Mouse (Mus musculus): ENCODE data around the gene Cep41.
A peak's percentile ranks its signal among the peaks of the same experiment; 100 is the strongest.

Gene Cep41

DNA sequence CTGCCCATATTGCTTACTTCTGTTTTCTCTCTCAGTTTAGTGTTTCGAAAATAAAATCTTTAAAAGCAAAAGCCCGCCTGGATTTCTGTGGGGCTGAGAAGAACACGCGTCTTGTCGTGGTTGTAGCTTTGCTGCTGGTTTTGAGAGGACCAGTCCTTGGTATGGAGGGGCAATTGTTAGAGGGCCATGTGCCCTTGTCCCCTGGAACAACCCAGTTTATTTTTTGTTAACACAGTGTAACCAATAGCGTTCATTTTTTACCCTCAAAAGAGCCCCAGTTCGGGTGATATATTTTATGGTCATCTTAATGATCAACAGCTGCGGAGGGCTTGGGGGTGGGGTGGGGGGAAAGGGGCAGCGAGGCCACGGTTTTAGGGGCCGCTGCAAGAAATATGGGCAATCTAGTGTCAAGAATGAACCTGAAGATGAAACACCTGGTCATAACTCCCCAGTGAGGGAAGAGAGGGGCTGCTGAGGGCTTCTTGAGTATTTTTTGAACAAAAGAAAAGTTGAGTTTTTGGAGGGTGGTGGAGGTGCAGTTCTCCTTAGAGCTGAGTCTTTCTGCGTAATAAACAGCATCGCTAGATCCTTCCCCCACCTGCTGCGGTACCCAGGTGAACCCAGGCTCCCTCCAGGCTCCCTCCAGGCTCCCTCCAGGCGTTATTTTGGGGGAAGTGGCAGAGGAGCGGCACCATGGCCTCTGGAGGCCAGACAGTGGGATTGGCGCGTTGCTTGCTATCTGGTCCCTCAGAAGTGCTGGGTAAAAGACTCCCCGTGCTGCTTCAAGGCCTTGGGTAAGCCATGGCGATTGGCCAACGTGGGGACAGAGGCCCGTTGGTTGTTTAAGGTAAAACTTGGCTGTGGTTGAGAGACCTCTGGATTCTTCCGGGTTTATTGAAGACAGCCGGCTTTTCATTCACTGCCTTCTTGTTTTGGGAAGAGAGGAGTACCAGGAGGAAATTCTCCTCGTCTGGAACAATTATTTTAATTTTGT is 17.1 kb upstream of the Cep41 start:
- ATAC-seq (ENCODE audit: low TSS enrichment): no peak

DNA sequence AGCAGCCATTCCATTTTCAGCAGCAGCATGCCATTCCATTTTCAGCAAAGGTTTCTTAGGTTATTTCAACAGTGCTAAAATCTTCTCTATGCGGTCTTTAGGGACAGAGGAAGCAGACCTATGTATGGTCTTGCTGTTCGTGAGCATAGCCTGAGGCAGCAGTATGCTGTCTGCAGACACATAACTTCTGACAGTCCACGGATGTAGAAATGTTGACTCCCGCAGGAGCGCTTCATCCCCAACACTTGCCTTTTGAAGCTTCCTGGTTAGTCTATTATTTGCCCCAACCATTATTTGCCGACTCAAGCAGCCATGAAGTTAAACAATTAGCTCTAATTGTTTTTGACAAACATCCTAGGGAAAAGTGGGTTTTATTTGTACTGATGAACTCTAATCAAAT is 15.6 kb upstream of the Cep41 start:
- ATAC-seq (ENCODE audit: low TSS enrichment): no peak

DNA sequence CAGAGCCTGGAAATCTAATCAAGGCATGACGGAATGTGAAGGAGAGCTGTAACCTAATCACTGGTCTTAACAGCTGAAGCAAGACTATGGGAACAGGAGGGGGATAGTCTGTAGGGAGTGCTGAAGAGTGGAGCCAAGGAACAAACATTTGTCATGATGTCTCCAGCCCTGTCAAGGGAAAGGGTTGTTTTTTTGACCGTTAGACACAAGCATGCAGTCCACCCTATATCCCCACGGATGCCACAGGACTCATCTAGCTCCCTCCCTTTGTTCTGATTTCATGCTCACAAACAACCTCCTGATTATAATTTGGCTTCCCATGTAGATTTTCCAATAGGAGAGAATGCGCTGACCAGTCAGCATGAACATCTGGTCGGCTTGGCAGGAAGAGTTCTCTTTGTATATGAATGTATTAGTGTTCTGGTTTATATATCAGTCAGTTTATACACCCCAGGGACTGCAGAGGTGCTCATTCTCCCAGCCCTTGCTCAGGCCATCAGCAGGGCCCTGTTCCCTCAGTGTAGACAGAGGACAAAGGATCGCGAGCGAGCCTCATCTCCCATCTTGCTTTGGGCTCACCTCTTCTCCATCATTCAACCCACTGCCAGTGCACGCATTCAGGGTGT is 10.5 kb upstream of the Cep41 start:
- ATAC-seq (ENCODE audit: low TSS enrichment): no peak

DNA sequence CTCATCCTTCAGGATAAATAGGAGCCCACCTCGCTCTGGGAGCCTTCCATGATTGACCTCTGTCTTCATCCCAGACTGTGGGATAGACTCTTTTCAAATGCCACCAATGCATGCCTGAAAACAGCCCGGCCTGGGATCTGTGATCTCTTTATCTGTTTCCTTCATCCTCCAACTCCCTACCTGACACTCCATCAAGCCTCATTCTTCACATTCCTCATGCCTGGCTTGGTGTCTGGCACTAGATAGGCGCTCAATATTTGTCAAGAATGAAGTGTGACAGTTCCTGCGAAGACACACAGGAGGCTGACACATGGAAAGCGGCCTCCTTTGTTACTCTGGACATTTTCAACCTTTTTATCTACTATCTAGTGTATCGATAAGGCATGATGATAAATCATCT is 9.9 kb upstream of the Cep41 start:
- no peak for ATAC-seq (ENCODE audit: low TSS enrichment)

DNA sequence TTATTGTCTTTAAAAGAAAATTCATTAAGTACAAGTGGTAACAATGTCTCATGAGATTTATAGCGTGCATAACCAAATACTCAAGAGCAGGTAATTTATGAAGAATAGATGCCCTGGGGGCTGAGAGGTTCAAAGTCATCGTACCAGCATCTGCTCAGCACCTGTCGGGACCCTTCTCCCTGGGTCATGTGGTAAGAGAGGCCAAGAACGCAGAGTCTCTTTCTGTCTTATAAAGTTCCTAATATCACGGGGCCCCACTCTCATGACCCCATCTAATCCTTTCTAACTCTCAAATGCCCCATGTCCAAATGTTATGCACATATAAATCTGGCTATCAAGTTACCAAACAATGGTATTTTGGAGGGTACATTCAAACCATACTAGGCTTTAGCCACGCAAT is 9.3 kb upstream of the Cep41 start:
- ATAC-seq (ENCODE audit: low TSS enrichment): no peak

DNA sequence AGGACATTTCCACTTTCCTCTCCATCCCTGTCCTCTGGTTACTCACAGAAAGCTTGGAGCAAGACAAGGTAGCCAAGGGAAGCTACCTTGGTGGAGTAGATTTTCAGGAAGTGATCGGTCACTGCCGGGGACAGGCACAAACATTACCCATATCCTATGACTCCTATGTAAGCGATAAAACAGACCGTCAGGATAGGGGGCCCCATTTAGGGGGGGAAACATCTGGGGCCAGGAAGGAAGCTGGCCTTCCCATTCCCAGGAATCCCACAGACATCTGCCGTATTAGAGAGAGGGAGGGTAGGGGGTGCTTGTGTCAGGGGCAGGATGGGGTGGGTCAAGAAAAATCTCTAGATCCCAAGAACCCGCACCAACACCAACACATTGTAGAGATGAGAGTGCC is 6.6 kb upstream of the Cep41 start:
- ATAC-seq (ENCODE audit: low TSS enrichment): no peak

DNA sequence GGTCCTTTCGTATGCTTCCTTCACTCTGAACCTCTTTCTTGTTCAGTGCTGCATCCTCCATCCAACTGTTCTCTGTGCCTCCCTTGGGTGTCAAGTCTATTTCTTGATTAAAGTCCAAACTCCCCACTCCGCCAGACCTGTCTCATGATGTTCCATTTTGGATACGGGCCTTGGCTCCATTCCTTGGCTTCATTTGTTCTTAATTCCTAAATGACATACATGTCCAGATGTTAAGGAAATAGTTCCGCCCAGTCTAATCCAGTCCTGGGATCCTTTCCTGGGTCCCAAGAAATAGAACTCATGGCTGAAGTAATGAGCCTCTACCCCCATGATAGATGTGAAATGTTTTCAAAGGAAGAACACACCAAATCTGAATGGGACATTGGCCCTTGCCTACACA is 4.5 kb upstream of the Cep41 start:
- no peak for ATAC-seq (ENCODE audit: low TSS enrichment)

DNA sequence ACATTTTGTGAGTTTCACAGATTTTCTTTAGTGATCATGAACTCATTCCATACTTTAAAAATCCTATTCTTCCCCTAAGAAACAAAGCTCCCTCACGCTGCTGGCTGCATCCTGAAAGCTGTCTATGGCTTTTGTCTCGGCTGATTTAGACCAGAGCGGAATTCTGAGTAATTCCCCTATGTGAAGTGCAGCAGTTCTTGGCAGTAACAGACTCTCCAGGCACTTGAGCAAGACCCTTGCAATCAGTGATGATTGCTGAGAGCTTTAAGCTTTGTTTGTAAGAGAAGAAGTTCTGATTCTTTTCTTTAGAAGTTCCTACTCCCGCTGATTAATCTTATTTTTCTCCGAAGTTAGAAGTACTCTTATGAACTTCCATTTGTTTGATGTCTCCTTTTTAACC is 3.9 kb upstream of the Cep41 start:
- no peak for ATAC-seq (ENCODE audit: low TSS enrichment)

DNA sequence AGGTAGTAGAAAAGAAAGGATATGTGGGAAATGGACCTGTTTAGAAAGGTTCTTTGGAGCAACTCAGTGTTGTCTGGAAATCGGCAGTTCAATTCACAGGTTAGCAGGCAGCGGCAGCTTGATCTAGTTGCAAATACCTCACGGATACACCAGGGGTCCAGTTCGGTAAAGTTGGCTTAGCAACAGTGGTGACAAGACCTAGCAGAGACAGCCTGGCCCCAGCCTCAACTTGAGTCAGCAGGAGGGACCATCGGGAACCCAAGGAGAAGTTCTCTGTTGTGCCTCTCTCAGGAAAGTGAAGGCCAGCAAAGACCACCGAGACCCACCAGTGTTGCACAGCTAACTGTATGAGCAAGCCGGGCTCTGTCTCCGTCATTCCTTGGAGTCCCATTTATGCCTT is 1.6 kb upstream of the Cep41 start:
- ATAC-seq (ENCODE audit: low TSS enrichment): no peak

DNA sequence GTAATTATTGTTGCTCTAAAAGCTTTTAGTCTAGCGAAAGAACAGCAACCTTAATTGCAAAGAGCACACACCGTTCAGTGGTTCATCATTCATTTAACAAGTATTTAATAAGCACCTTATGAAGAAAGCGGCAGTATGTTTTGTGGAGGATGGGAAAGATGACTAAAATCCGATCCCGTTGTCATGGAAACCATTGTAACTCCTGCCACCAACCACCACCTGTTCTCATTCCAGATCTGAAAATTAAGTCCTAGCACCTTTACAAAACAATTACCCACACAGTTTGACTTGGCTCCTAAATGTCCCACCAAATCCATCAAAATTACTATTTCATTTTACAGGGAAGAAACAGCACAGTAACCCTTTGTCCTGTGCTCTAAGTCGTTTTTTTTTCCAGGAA is 660 bp upstream of the Cep41 start:
- ATAC-seq (ENCODE audit: low TSS enrichment): no peak

DNA sequence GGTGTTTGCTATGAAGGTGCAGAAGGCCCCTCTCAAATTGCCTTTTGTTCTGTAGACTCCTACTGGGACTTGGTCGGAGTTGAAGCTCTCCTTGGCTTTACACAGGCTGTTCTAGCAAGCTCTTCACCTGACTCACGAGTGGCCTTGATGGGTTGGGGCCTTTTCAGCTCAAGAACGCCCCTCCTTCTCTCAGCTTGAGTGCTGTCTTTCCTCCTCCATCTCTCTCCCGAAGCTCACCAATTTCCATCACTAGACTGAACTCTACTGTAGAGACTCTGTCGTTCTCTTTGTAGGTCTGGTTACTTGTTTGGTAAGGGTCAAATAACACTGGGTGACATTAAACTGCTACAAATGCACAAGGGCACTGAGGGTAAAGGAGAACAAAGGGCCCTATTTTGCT is 723 bp downstream of the Cep41 start:
- ATAC-seq (ENCODE audit: low TSS enrichment): 0 out of 2 replicates have a peak, but pooled peaks have one; percentile 1

DNA sequence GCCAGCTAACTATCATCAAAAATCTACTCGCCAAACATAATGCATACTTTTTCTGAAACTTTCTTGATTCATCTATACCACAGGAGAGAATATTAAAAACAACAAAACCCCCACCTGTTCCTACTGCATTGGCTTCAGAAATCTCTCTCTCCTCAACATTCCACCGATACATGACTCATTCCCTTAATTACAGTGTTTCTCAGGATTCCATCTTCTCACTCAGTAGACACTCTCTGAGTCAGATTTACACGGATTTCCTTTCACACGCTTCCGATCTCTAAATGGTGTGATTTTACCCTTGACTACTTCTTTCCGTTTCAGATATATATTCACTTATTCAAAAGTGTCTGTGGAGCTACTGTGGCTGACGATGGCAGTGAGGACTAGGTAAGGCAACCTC is 6.4 kb downstream of the Cep41 start:
- ATAC-seq (ENCODE audit: low TSS enrichment): peak; percentile 70

DNA sequence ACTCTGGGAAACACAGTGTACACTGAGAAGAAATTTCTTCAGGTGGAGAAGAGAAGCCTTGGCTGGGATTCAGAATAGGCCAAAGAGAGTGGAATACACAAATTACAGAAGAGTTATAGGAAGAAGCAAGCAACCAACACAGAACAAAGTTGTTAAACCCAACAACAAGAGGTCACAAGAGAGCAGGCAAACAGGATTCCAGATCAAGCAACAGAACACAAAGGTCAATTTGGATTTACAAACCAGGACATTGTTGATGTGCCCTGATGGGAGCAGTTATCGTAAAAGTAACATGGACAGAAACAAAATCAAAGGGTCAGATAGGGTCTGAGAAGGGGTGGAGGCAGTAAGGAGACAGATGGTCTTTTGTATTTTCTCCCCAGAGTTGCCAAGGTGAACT is 9.0 kb downstream of the Cep41 start:
- no peak for ATAC-seq (ENCODE audit: low TSS enrichment)

DNA sequence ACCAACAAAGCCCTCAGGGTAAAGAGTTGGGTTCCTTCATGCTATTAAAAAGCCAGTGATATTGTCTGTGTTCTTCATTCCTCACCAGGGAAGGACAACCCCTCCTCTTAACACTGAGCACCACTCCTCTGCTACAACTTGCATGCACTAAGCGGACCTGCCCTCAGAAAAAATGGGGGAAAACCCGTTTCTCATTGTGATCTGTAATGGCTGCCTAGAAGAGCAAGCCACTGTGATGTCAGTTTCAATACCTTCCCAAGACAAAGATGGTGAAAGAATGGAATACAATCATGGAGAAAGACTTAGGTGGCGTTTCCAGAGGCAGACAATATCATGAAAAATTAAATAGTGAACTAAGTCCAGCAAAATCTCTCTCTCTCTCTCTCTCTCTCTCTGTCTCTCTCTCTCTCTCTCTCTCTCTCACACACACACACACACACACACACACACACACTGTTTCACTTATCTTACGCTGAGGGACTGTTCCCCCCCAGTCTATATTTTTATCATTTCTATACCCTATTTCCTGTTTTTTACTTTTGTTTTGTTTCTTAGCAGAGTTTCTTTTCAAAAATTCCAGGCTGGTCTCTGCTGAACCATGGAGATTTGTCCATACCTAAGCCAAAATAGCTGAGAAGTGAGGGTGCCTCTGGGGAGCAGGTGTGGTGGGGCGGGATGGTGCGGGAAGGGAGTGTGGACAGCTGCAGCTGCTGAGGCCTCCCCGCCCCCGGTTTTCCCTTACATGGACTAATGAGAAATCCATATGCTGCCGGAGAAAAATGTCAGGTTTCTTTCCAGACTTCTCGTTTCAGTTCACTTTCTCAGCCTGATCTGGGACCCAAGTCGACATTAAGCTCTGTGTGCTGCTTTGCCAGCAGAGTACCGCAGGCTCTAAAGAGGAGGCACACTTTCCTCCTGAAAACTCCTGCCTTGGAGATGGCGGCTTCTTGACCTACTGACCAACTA is 11.3 kb downstream of the Cep41 start:
- ATAC-seq (ENCODE audit: low TSS enrichment): peak; percentile 72

DNA sequence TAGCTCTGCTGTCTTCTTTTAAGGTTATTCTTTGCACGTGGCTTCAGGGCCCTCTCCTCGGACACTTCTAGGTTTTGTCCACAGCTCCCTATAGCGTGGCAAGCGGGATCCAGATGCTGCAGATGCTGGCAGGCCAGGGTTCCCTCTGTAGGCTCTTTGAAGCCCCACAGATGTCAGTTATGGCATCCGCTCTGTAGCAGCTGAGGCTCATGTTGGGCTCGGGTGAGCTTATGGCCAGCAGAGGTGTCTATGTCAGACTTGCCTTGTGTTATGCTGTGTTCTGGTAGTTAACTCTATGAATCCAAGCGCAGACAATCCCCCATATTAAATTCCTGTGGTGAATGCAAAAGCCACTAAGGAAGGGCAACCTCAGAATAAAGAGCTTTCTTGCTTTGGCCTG is 13.1 kb downstream of the Cep41 start:
- no peak for ATAC-seq (ENCODE audit: low TSS enrichment)

DNA sequence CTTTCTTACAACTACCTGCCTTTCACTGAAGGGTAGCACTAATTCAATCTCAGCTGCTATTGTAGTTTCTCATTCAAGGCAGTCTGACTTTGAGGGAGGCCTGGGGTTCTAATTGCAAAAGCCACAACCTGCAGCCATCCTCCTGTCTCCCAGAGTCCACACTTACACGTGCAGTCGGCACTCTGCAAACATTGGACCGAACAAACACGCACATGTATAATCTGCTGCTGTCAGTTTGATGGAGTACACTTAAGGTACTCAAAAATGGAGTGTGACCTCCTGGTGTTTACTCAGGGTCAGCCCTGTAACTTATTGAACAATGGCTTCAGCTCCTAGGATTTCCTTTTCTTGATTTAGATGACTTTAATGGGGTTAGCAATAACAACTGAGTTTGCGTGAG is 14.0 kb downstream of the Cep41 start:
- no peak for ATAC-seq (ENCODE audit: low TSS enrichment)

DNA sequence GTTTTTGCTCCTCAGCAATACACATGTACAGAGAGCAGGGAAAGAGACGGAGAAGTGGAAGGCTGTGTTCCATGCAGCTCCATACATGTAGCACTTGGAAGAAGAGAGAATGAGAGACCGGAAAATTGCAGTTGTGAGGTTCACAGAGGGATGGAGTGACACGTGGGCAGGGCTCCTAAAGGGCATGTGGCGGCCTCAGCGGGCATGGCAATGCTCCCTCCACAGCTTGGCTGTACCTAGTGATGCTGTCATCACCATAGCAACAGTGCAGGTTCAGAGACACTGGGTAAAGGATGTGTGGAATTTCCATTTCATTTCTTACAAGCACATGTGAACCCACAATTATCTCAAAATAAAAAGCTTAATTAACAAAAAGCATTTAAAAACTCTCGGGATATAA is 15.1 kb downstream of the Cep41 start:
- ATAC-seq (ENCODE audit: low TSS enrichment): no peak

DNA sequence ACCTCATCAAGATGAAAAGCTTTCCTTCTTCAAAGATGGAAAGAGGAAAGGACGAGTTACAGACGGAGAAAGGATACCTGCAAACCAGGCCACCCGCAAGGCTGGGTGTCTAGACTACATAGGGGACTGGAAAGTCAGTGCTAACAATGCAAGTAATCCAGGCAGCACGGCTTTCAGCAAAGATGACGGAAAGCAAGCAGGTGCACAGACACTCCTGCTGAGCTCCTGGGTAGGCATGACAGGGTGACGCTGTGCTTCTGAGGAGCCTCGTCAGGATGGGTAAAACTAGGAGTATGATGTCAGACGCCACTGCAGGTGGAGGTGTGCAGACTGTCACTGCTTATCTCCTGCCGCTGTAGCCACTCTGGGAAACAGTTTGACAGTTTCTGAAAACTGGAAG is 16.0 kb downstream of the Cep41 start:
- ATAC-seq (ENCODE audit: low TSS enrichment): no peak

DNA sequence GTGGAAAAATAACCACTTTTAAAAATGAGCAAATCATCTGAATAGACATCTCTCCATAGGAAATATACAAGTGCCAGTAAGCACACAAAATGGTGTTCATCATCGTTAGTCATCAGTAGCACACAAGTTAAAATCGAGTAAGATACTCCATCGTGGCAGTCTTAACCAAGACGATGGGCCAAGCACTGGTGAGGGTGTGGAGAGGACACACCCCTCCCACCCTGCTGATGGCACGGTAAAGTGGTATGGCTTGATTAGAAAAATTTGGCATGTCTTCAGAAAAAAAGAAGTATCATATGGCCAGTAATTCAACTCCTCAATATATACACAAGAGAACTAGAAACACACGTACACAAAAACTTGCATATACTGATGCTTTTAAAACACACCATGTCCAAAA is 17.0 kb downstream of the Cep41 start:
- ATAC-seq (ENCODE audit: low TSS enrichment): no peak

DNA sequence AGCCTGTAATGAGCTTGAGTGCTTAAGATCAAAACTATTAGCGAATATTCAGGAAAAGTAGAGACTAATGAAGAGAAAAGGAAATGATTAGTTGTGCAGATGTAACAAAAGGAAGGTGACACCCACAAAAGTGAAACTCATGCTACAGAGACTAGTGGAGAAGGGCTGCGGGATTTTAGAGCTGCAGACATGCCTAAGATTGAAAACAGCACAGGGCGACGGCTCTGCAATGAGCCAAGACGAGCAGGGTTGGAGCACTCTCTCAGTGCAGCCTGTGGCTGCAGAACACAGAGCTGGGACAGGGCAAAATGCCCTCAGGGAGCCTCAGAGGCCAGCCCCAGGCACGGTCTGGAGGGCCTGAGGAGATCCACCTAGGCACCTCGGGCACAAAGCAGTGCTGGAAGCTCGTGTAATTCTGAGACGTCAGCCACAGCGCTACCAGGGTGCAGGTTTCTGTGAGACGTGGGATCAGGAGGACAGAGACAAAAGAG is 18.2 kb downstream of the Cep41 start:
- peak; percentile 75 for ATAC-seq (ENCODE audit: low TSS enrichment)

DNA sequence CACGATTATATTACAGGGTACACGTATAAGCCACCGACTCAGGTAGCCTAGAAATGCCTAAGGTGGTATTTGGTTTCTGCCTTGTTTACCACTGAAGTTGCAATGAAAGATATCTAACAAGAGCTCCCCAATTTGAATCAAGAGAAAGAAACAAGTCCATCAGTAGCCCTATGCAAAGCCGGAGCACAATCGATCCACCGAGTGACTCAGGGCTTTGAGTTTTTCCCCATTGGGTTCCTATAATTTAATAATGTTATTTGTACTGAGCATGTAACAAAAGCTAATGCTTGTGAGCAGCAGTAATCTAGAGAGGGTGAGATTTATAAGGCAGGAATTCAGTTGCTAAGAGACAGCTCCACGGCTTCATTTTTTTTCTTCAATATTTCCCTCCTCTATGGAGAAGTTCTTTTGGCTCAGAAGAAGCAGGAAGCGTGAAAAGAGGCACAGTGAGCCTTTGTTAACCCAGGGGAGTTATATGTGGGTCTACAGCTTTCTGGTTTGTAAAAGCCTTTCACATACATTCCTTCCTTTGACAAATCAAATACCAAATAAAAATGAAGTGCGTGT is 18.8 kb downstream of the Cep41 start:
- peak; percentile 53 for ATAC-seq (ENCODE audit: low TSS enrichment)
